Mouse (Mus musculus) fibroblast of lung, adult 2 months (primary cell): ENCODE results near the gene Zfp747.

Source experiments
- DNase-seq: peaks from one replicate; pipeline ENCODE4 v3.0.0-alpha.2; 2011; ENCODE audit warnings: low read depth

The Zfp747 gene

GRCm38 (mm10) chr7:127326685-127327084, 49.2 kb downstream of the Zfp747 start:
- DNase-seq = no peak

GRCm38 (mm10) chr7:127325550-127325949, 50.3 kb downstream of the Zfp747 start:
- DNase-seq = no peak

- DNase-seq = no peak
Observed at GRCm38 (mm10) chr7:127324944-127325343, 50.9 kb downstream of the Zfp747 start.
